Mouse (Mus musculus) olfactory bulb, adult 2 months (tissue): ENCODE data around the gene Mfsd13b. TPM values are rescaled to one million over a fixed set of nuclear protein-coding genes. Genes with fewer than 3 reads are reported as not detected.

Source experiments
- H3K27ac ChIP-seq: fragments of 200-500 bp; 2 replicates; pipeline ENCODE4 v1.5.1; 2012; ENCODE audit warnings: low read depth, low read length; ENCODE audit not compliant: insufficient read depth
- H3K4me1 ChIP-seq: fragments of 200-500 bp; 2 replicates; pipeline ENCODE4 v1.6.1; 2012; ENCODE audit warnings: low read length; ENCODE audit not compliant: control insufficient read depth, insufficient read depth
- H3K4me3 ChIP-seq: fragments of 200-500 bp; 2 replicates; pipeline ENCODE4 v1.5.1; 2012; ENCODE audit warnings: mild to moderate bottlenecking, low read depth, low read length, moderate library complexity; ENCODE audit not compliant: insufficient read depth
- CTCF ChIP-seq: fragments of 200-500 bp; IDR thresholded peaks from 2 replicates; pipeline ENCODE4 v1.5.1; 2012; ENCODE audit warnings: low read depth, mild to moderate bottlenecking, low read length, moderate library complexity; ENCODE audit not compliant: insufficient read depth
- POLR2A ChIP-seq: fragments of 200-500 bp; IDR thresholded peaks from 2 replicates; pipeline ENCODE4 v1.6.1; 2012; ENCODE audit warnings: mild to moderate bottlenecking, low read depth, low read length, moderate library complexity; ENCODE audit not compliant: insufficient read depth
- WGBS: fragments of 180-500 bp; shearing (Covaris S2); methylation state at CpG from one replicate; pipeline ENCODE4 v1.1.7; 2018; 5-methylcytosine and 5-hydroxymethylcytosine counted together
- polyA plus RNA-seq: library from polyadenylated mRNA; stranded (reverse); fragments of >200 nt; gene quantifications from 2 replicates; pipeline ENCODE4 v1.2.4, GENCODE M21; 2012; ENCODE audit warnings: low replicate concordance; ENCODE audit not compliant: missing spikeins, insufficient read depth, insufficient read length

Gene Mfsd13b
- polyA plus RNA-seq, 1 experiment: not detected

GRCm38 (mm10) chr7:121047624-121048023 is 65.3 kb downstream of the Mfsd13b start:
- 93% methylated on average over 2 of the region's 2 CpGs for WGBS
- no peak for TF ChIP-seq CTCF
- TF ChIP-seq POLR2A: no peak

GRCm38 (mm10) chr7:121053071-121053470 is 70.8 kb downstream of the Mfsd13b start:
- 83% methylated on average over 4 of the region's 4 CpGs for WGBS
- TF ChIP-seq CTCF (no peak), POLR2A (no peak)
- H3K4me3 ChIP-seq: no peak overlapping the region
- H3K27ac ChIP-seq: no peak overlapping the region
- H3K4me1 ChIP-seq: peaks cover 2% of the 10 kb centered on the region; the same call in 1 of the 2 replicates

More at GRCm38 (mm10) chr7:121047624-121048023, 65.3 kb downstream of the Mfsd13b start:
- peaks cover 2% of the 10 kb centered on the region; the same call in 1 of the 2 replicates for H3K4me1 ChIP-seq
- no peak overlapping the region for H3K27ac ChIP-seq
- no peak overlapping the region for H3K4me3 ChIP-seq

- no peak overlapping the region for H3K4me3 ChIP-seq
- no peak overlapping the region for H3K27ac ChIP-seq
- WGBS: 55% methylated on average over 6 of the region's 6 CpGs
- H3K4me1 ChIP-seq: peaks cover 4% of the 10 kb centered on the region; the same call in 1 of the 2 replicates
- no peak for TF ChIP-seq POLR2A
- no peak for TF ChIP-seq CTCF
Measured at GRCm38 (mm10) chr7:121059477-121060218, 77.3 kb downstream of the Mfsd13b start.

- WGBS: 56% methylated on average over 4 of the region's 4 CpGs
Measured at GRCm38 (mm10) chr7:121064309-121064708, 82.0 kb downstream of the Mfsd13b start.

More at GRCm38 (mm10) chr7:121064309-121064708, 82.0 kb downstream of the Mfsd13b start:
- TF ChIP-seq CTCF (no peak), POLR2A (no peak)
- no peak overlapping the region for H3K27ac ChIP-seq
- peaks cover 4% of the 10 kb centered on the region; the same call in 1 of the 2 replicates for H3K4me1 ChIP-seq
- no peak overlapping the region for H3K4me3 ChIP-seq

Other genes with a start within 250 kb of the Mfsd13b start
- gene Vwa3a, start 243.2 kb upstream of the Mfsd13b start, polyA plus RNA-seq: not detected in 2 replicates
- not detected in 2 replicates for gene Gm5737, start 170.1 kb upstream of the Mfsd13b start, polyA plus RNA-seq
- not detected in 2 replicates for gene Eef2k, start 139.7 kb upstream of the Mfsd13b start, polyA plus RNA-seq
- not detected in 2 replicates for gene Polr3e, start 64.8 kb upstream of the Mfsd13b start, polyA plus RNA-seq
- not detected in 2 replicates for gene Cdr2, start 197 bp upstream of the Mfsd13b start, polyA plus RNA-seq
- not detected in 2 replicates for gene Mettl9, start 51.9 kb downstream of the Mfsd13b start, polyA plus RNA-seq
- gene Igsf6, start 92.1 kb downstream of the Mfsd13b start, polyA plus RNA-seq: not detected in 2 replicates
- gene Otoa, start 99.1 kb downstream of the Mfsd13b start, polyA plus RNA-seq: not detected in 2 replicates